Mouse (Mus musculus) heart, adult 2 months (tissue): ENCODE results near the gene Unc93b1. TPM values are rescaled to one million over a fixed set of nuclear protein-coding genes. Genes with fewer than 3 reads are reported as not detected.

Source experiments
- DNase-seq, 2 experiments: peaks; one replicate each; pipeline ENCODE4 v3.0.0; 2021
- H3K27ac ChIP-seq: fragments of 200-600 bp; 2 replicates; pipeline ENCODE4 v1.8.1; 2022
- H3K27me3 ChIP-seq: fragments of 200-500 bp; 2 replicates; pipeline ENCODE4 v1.6.1; 2012; ENCODE audit warnings: mild to moderate bottlenecking, low read length, inconsistent platforms, mixed read lengths; ENCODE audit not compliant: control insufficient read depth, insufficient read depth
- H3K36me3 ChIP-seq: fragments of 200-500 bp; 2 replicates; pipeline ENCODE4 v1.6.1; 2012; ENCODE audit warnings: low read length, inconsistent platforms; ENCODE audit not compliant: control insufficient read depth, insufficient read depth
- H3K4me1 ChIP-seq: fragments of 200-500 bp; 2 replicates; pipeline ENCODE4 v1.6.1; 2011; ENCODE audit warnings: low read length; ENCODE audit not compliant: control insufficient read depth, insufficient read depth
- H3K4me3 ChIP-seq: fragments of 200-600 bp; 2 replicates; pipeline ENCODE4 v1.8.1; 2022
- H3K79me2 ChIP-seq: fragments of 200-500 bp; replicated peaks from 2 replicates; pipeline ENCODE4 v1.6.1; 2012; ENCODE audit warnings: mild to moderate bottlenecking, inconsistent platforms, low read length, moderate library complexity, mixed read lengths; ENCODE audit not compliant: control insufficient read depth, insufficient read depth
- H3K9ac ChIP-seq: fragments of 200-500 bp; 2 replicates; pipeline ENCODE4 v1.6.1; 2012; ENCODE audit warnings: low read depth, mild to moderate bottlenecking, control low read depth, inconsistent platforms, low read length, mixed read lengths
- CTCF ChIP-seq: fragments of 200-600 bp; IDR thresholded peaks from 2 replicates; pipeline ENCODE4 v1.8.1; 2022; ENCODE audit warnings: antibody characterized with exemption, mild to moderate bottlenecking, moderate library complexity
- EP300 ChIP-seq: fragments of 200-500 bp; IDR thresholded peaks from 2 replicates; pipeline ENCODE4 v1.6.1; 2011; ENCODE audit warnings: low read depth, low read length, control low read depth; ENCODE audit not compliant: insufficient read depth
- POLR2A ChIP-seq: fragments of 200-500 bp; IDR thresholded peaks from 2 replicates; pipeline ENCODE4 v1.6.1; 2011; ENCODE audit warnings: mild to moderate bottlenecking, low read depth, low read length, control low read depth; ENCODE audit not compliant: insufficient read depth
- WGBS: fragments of 180-500 bp; shearing (Covaris S2); methylation state at CpG from one replicate; pipeline ENCODE4 v1.1.7; 2018; 5-methylcytosine and 5-hydroxymethylcytosine counted together
- intact Hi-C: fragments of 180-260 bp; cut with DNase I; formaldehyde crosslinking; loops from one replicate; pipeline ENCODE4 v1.15.1; 2025
- polyA plus RNA-seq: library from polyadenylated mRNA; depleted of rRNA; stranded (reverse); fragments of >200 nt; gene quantifications from 2 replicates; pipeline ENCODE4 v1.2.3, GENCODE M21; 2012
- total RNA-seq, 2 experiments: library from RNA; stranded (reverse); gene quantifications; 2 replicates each; pipeline ENCODE4 v1.2.3; 2021

The Unc93b1 gene
- total and polyA plus RNA-seq, 3 experiments: 17.5 to 45.5 (median 18.3) TPM

DNA sequence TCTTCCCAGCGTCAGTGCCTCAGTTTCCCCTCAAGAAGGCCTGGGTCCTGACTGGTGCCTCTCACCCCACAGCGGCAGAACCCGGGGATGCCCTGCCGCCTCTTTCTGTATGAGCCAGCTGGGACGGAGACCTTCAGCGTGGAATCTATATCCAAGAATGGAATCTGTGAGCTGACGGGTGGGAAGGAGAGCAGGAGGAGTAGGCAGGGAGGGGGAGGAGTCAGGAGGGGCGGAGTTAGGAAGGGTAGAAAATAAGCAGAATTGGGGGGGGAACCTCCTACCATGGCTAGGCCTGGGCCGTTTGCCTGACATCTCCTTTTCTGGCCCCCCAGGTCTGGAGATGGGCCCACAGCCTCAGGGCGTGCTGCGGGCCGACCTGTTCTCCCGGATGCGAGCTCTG lies 53.1 kb downstream of the Unc93b1 start:
- Histone ChIP-seq H3K79me2 (no peaks in the 10 kb centered on the region), H3K4me3 (no peak overlapping the region), H3K9ac (no peak overlapping the region), H3K36me3 (peaks cover 3% of the 10 kb centered on the region; the same call in 1 of the 2 replicates), H3K27ac (no peak overlapping the region), H3K27me3 (no peaks in the 10 kb centered on the region), H3K4me1 (peaks cover 26% of the 10 kb centered on the region)
- no peak for TF ChIP-seq CTCF
- TF ChIP-seq EP300: no peak
- no peak for TF ChIP-seq POLR2A
- WGBS: 87% methylated on average over 14 of the region's 14 CpGs
- intact Hi-C loops: loop anchor here (10.0 kb wide), 1 partner anchor 383 kb away; no protein-coding TSS in a partner anchor
- no peak for DNase-seq

DNA sequence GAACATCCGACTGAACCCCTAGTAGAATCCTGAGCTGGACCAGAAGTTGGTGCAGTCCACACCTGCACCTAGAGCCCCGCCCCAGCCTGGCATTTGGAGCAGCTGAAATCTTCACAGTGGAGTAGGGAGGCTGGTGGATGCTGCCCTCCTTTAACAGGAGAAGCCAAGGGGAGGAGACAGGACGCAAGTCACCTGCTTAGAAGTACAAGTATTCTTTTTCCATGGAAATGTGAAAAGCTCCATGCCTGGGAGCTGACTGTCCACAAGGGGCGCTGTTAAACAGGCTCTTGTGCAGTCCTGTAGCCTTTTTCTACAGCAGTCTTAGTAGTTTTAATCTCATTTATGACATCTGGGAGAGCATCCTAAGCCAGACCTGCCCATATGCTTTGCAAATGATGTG lies 53.8 kb downstream of the Unc93b1 start:
- intact Hi-C loops: loop anchor here (10.0 kb wide), 1 partner anchor 384 kb away; no protein-coding TSS in a partner anchor
- 88% methylated on average over 4 of the region's 4 CpGs for WGBS

DNA sequence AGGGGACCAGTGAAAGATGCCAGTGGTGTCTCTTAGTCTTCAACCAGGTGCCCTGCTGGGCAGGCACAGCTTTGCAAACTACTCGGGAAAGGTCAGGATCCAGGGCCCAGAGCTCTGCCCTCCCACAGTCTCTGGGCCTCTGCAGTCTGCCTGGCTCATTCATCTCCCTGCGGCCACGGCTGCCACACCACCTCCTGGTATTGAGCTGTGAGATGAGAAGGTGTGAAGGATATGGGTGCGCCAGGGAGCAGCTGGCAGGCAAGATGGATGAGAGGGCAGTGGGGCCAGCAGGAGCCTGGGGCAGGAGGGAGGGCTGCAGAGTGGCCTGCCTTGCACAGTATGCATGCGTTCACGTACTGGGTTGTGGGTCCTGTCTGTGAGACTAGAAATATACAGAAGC lies 55.8 kb downstream of the Unc93b1 start:
- TF ChIP-seq POLR2A (no peak), CTCF (no peak), EP300 (no peak)
- Histone ChIP-seq H3K79me2 (no peaks in the 10 kb centered on the region), H3K27me3 (no peaks in the 10 kb centered on the region), H3K9ac (no peak overlapping the region), H3K4me3 (no peak overlapping the region), H3K4me1 (peaks cover 14% of the 10 kb centered on the region), H3K36me3 (peaks cover 3% of the 10 kb centered on the region; the same call in 1 of the 2 replicates), H3K27ac (no peak overlapping the region)
- intact Hi-C loops: no loop called here
- no peak for DNase-seq
- WGBS: 73% methylated on average over 6 of the region's 6 CpGs

More for the DNA sequence above, 53.8 kb downstream of the Unc93b1 start:
- no peak for DNase-seq
- Histone ChIP-seq H3K9ac (no peak overlapping the region), H3K4me1 (peaks cover 26% of the 10 kb centered on the region), H3K36me3 (peaks cover 3% of the 10 kb centered on the region; the same call in 1 of the 2 replicates), H3K27ac (no peak overlapping the region), H3K27me3 (no peaks in the 10 kb centered on the region), H3K4me3 (no peak overlapping the region), H3K79me2 (no peaks in the 10 kb centered on the region)
- peak; percentile 43 for TF ChIP-seq CTCF
- no peak for TF ChIP-seq POLR2A
- TF ChIP-seq EP300: no peak

DNA sequence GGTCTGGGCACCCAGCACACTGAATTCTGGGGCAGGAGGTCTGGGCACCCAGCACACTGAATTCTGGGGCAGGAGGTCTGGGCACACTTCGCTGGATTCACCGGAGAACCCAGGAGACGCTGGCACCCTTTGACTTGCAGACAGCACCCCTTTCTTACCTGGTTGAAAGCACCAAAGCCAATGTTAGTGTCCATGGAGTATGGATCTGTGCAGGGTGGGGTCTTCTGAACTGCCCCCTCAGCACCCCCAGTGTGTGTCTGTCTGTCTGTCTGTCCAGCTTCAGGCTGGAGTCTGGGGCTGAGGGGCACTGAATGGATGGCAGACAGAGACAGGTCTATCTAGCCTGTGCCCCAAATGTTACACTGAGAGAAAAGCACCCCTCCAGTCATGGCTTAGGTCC lies 56.6 kb downstream of the Unc93b1 start:
- 95% methylated on average over 3 of the region's 3 CpGs for WGBS
- intact Hi-C loops: no loop called here
- Histone ChIP-seq H3K27ac (no peak overlapping the region), H3K9ac (no peak overlapping the region), H3K27me3 (no peaks in the 10 kb centered on the region), H3K4me3 (no peak overlapping the region), H3K79me2 (no peaks in the 10 kb centered on the region), H3K36me3 (peaks cover 2% of the 10 kb centered on the region; the same call in 1 of the 2 replicates), H3K4me1 (peaks cover 8% of the 10 kb centered on the region)
- no peak for DNase-seq
- TF ChIP-seq CTCF: no peak

DNA sequence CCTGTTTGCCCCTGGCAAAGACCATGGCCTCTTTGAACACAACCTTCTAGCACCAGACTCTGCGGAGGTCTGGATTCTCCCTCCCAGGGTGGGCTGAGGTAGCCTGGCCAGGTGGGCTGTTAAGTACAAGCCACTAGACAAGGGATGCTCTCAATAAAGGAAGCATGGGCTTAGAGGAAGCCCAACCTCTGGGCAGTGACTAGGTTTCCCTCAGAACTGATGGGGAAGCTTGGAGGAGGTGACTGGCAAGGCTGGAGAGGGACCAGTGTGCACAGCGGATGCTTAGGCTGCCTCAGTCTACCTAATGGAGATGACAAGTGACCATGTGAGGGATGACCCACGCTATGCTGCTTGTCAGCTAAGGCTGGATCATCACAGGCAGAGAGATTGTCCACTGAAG lies 57.0 kb downstream of the Unc93b1 start:
- intact Hi-C loops: no loop called here
- no peak for DNase-seq
- no peaks in the 10 kb centered on the region for H3K27me3 ChIP-seq
- no peaks in the 10 kb centered on the region for H3K36me3 ChIP-seq
- H3K27ac ChIP-seq: no peak overlapping the region
- no peak overlapping the region for H3K9ac ChIP-seq
- TF ChIP-seq EP300 (no peak), CTCF (no peak), POLR2A (no peak)
- 93% methylated on average over 3 of the region's 3 CpGs for WGBS
- peaks cover 4% of the 10 kb centered on the region for H3K4me1 ChIP-seq
- H3K4me3 ChIP-seq: no peak overlapping the region
- no peaks in the 10 kb centered on the region for H3K79me2 ChIP-seq

DNA sequence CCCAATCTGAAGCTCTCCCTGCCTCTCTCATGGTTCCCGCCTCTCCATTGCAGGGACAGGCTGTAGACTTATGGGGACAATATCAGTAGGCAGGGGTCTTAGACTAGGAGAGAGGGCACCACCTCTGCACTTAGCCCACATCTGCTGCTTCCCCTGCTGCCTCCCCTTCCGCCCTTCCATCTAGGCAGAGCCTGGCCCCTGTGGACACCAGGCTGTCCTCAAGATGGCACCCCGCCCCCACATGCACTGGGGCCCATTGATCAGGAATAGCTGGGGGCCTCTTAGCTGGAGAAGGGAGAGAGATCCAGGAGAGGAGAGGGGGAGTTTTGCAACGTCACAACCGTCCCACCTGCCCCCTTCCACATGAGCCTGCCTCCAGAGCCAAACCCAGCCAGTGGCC lies 57.4 kb downstream of the Unc93b1 start, which contains the start of gene Tbx10:
Gene Tbx10, plus strand, starts transcription at position 337 of the 400 bp plus-strand sequence.
- Histone ChIP-seq H3K4me1 (no peaks in the 10 kb centered on the region), H3K4me3 (no peak within 1 kb of the TSS), H3K79me2 (no peaks in the 10 kb centered on the region), H3K27ac (no peak within 1 kb of the TSS), H3K27me3 (no peaks in the 10 kb centered on the region), H3K36me3 (no peaks in the 10 kb centered on the region), H3K9ac (no peak within 1 kb of the TSS)
- WGBS: 62% methylated on average over 5 of the region's 5 CpGs
- no peak for TF ChIP-seq CTCF
- no peak for TF ChIP-seq POLR2A
- no peak for TF ChIP-seq EP300
- no peak for DNase-seq
- intact Hi-C loops: no loop called here
